Mouse (Mus musculus) ES-Bruce4 (cell line): ENCODE results near the gene Scgb1a1.

Experiments used
- CTCF ChIP-seq: IDR thresholded peaks from one replicate; pipeline ENCODE4 v1.8.1; 2011; ENCODE audit warnings: low read depth, low read length
- EP300 ChIP-seq: IDR thresholded peaks from 2 replicates; pipeline ENCODE4 v1.6.1; 2011; ENCODE audit warnings: low read depth, low read length; ENCODE audit not compliant: insufficient read depth
- POLR2A ChIP-seq: IDR thresholded peaks from one replicate; pipeline ENCODE4 v1.8.1; 2011; ENCODE audit warnings: low read length; ENCODE audit not compliant: insufficient read depth

- TF ChIP-seq CTCF, result no peak
- TF ChIP-seq POLR2A, result no peak
- no peak for TF ChIP-seq EP300
Observed at GRCm38 (mm10) chr19:9095111-9095510, 7.4 kb upstream of the Scgb1a1 start.
